Mouse (Mus musculus) myocyte (in vitro differentiated cells): ENCODE measurements around the gene Snap47. TPM values are rescaled to one million over a fixed set of nuclear protein-coding genes. Genes with fewer than 3 reads are reported as not detected.
"Not testable (repeated sequence)": the region's sequence is repeated elsewhere in the genome, so short reads cannot be mapped to it uniquely, and the experiment has no call there.

Experiments used
- H3K27me3 ChIP-seq: one replicate; pipeline ENCODE4 v1.6.1; 2011; ENCODE audit not compliant: control insufficient read depth, insufficient read depth, insufficient read length
- H3K36me3 ChIP-seq: one replicate; pipeline ENCODE4 v1.6.1; 2011; ENCODE audit not compliant: control insufficient read depth, insufficient read depth
- H3K4me2 ChIP-seq: one replicate; pipeline ENCODE4 v1.6.1; 2011; ENCODE audit warnings: low read depth, control low read depth
- H3K4me3 ChIP-seq: one replicate; pipeline ENCODE4 v1.5.1; 2011; ENCODE audit warnings: mild to moderate bottlenecking, control low read depth, moderate library complexity
- H3K79me2 ChIP-seq: one replicate; pipeline ENCODE4 v1.6.1; 2011; ENCODE audit not compliant: control insufficient read depth, insufficient read depth
- H3ac ChIP-seq: one replicate; pipeline ENCODE4 v1.6.1; 2011; ENCODE audit not compliant: control insufficient read depth, insufficient read length
- CEBPB ChIP-seq: IDR thresholded peaks from 2 replicates; pipeline ENCODE4 v1.6.1; 2011; ENCODE audit warnings: mild to moderate bottlenecking, moderate library complexity; ENCODE audit not compliant: poor library complexity, insufficient read depth, severe bottlenecking
- E2F4 ChIP-seq: IDR thresholded peaks from one replicate; pipeline ENCODE4 v1.6.1; 2011; ENCODE audit warnings: mild to moderate bottlenecking, control low read depth, moderate library complexity; ENCODE audit not compliant: insufficient read depth
- MAX ChIP-seq: IDR thresholded peaks from one replicate; pipeline ENCODE4 v1.6.1; 2011; ENCODE audit warnings: low read depth, mild to moderate bottlenecking, control low read depth
- MYOD1 ChIP-seq, 3 experiments: IDR thresholded peaks; one replicate each; pipeline ENCODE4 v1.6.1; 2011; ENCODE audit warnings: control low read depth in 2 of 3, low read depth in 2 of 3, mild to moderate bottlenecking in 2 of 3, moderate library complexity in 1 of 3; ENCODE audit not compliant: insufficient read length in 2 of 3, control insufficient read depth in 1 of 3
- MYOG ChIP-seq, 3 experiments: IDR thresholded peaks; one replicate each; pipeline ENCODE4 v1.6.1; 2011; ENCODE audit warnings: control low read depth in 2 of 3, low read depth in 2 of 3, mild to moderate bottlenecking in 2 of 3; ENCODE audit not compliant: insufficient read length in 2 of 3, control insufficient read depth in 1 of 3, insufficient read depth in 1 of 3
- POLR2A ChIP-seq: IDR thresholded peaks from one replicate; pipeline ENCODE4 v1.6.1; 2011; ENCODE audit warnings: low read depth, mild to moderate bottlenecking, control low read depth, moderate library complexity; ENCODE audit not compliant: insufficient read length
- POLR2AphosphoS2 ChIP-seq: IDR thresholded peaks from one replicate; pipeline ENCODE4 v1.6.1; 2011; ENCODE audit warnings: low read depth, control low read depth; ENCODE audit not compliant: insufficient read length
- REST ChIP-seq: IDR thresholded peaks from one replicate; pipeline ENCODE4 v1.6.1; 2011; ENCODE audit warnings: mild to moderate bottlenecking, control low read depth, moderate library complexity; ENCODE audit not compliant: insufficient read depth, insufficient read length
- SRF ChIP-seq: IDR thresholded peaks from one replicate; pipeline ENCODE4 v1.6.1; 2011; ENCODE audit warnings: low read depth; ENCODE audit not compliant: control insufficient read depth, insufficient read length
- TCF12 ChIP-seq: IDR thresholded peaks from one replicate; pipeline ENCODE4 v1.6.1; 2011; ENCODE audit warnings: mild to moderate bottlenecking, control low read depth; ENCODE audit not compliant: poor library complexity, insufficient read depth, severe bottlenecking
- TCF3 ChIP-seq: IDR thresholded peaks from one replicate; pipeline ENCODE4 v1.6.1; 2011; ENCODE audit warnings: low read depth, control low read depth; ENCODE audit not compliant: insufficient read length
- USF1 ChIP-seq: IDR thresholded peaks from one replicate; pipeline ENCODE4 v1.6.1; 2011; ENCODE audit warnings: low read depth, mild to moderate bottlenecking, control low read depth, moderate library complexity
- polyA plus RNA-seq: library from polyadenylated mRNA; unstranded; fragments of >200 nt; fragmentation: generic; extraction: Trizol; gene quantifications from one replicate; pipeline ENCODE4 v1.2.1, GENCODE M21; 2012; ENCODE audit warnings: missing spikeins

The Snap47 gene
- polyA plus RNA-seq, 1 experiment: 67.2 TPM

DNA sequence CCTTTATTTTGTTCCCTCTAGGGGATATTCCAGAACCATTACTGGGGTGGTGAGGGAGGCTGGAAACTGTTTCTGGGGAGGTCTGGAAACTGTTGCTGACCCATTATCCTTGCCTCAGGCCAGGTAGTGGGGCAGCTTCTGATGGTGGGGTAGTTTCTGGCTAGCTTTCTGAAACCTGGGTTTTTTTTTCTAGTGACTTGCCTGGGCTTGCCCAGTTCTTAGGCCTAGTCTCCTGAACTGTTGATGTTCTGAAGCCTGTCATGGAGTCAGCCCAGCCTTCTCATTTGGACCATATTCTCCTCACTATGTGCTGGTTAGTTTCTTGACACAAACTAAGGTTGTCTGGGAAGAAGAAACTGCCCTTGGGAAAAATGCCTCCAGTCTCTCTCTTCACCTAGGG lies 71.4 kb downstream of the Snap47 start:
- Histone ChIP-seq H3K79me2 (no peaks in the 10 kb centered on the region), H3ac (no peak overlapping the region), H3K4me2 (no peak overlapping the region), H3K27me3 (no peaks in the 10 kb centered on the region), H3K36me3 (no peaks in the 10 kb centered on the region), H3K4me3 (no peak overlapping the region)
- no peak for TF ChIP-seq TCF3

DNA sequence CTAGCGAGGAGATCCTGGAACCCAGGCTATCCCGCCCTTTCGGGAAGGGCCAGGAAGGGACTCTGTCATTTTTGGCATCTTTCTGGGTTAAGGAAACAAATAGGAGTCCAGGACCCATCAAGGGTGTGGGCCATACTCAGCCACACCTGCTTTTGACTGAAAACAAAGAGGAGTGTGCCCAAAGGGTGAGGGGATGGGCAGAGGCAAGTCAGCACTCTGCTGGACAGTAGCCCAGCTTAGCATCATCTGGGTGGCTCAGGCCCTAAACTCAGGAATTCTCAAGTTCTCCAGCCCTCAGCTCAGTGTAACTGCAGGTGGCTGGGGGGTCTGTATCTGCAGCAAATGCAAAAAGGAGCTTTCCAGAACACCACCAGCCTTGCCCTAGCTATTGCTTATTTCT lies 73.0 kb downstream of the Snap47 start:
- peaks cover 5% of the 10 kb centered on the region for H3K27me3 ChIP-seq
- H3ac ChIP-seq: no peak overlapping the region
- no peaks in the 10 kb centered on the region for H3K36me3 ChIP-seq
- TF ChIP-seq POLR2A (no peak), MAX (no peak), MYOD1 (IDR thresholded peaks at IDR 0.05; ENCODE audit: control insufficient read depth in 1 of 3, insufficient read length in 2 of 3, low read depth in 2 of 3) (no peak), POLR2AphosphoS2 (no peak), REST (no peak), TCF12 (no peak), MYOG (IDR thresholded peaks at IDR 0.05; ENCODE audit: control insufficient read depth in 1 of 3, insufficient read depth in 1 of 3, insufficient read length in 2 of 3, low read depth in 2 of 3) (no peak)
- no peak overlapping the region for H3K4me2 ChIP-seq
- H3K4me3 ChIP-seq: no peak overlapping the region
- H3K79me2 ChIP-seq: no peaks in the 10 kb centered on the region

GRCm38 (mm10) chr11:59375475-59375874 lies 75.5 kb downstream of the Snap47 start, which contains the start of gene Prss38:
Prss38 (minus strand) TSS chr11:59375657.
- no peak within 1 kb of the TSS for H3K4me3 ChIP-seq
- TF ChIP-seq POLR2AphosphoS2 (no peak), E2F4 (no peak), MYOD1 (IDR thresholded peaks at IDR 0.05; ENCODE audit: control insufficient read depth in 1 of 3, insufficient read length in 2 of 3, low read depth in 2 of 3) (no peak), SRF (no peak), USF1 (no peak), TCF12 (no peak), REST (no peak), TCF3 (no peak)
- peaks cover 18% of the 10 kb centered on the region for H3K27me3 ChIP-seq
- no peak within 1 kb of the TSS for H3K4me2 ChIP-seq
- H3ac ChIP-seq: no peak within 1 kb of the TSS
- no peaks in the 10 kb centered on the region for H3K36me3 ChIP-seq
- H3K79me2 ChIP-seq: no peaks in the 10 kb centered on the region

DNA sequence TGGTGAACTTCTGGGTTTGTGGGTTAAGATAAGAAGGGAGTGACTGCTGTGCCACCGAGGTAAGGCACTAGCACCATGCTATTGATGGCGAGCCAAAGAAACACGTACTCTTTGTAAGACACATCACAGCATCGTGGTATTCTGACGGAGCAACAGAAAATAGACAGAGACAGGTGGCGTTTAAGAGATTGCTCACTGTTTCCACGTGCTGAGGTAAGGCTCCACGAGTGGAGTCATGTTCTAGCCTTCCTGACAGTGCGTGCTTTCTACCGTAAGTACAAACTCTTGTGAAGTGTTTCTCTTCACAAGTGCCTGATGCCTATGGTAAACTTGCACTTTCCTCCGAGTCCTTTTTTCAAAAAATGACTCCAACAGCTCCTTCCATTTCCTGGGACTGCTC lies 81.1 kb downstream of the Snap47 start:
- Histone ChIP-seq H3K4me3 (no peak overlapping the region), H3K36me3 (no peaks in the 10 kb centered on the region), H3K27me3 (peaks cover 18% of the 10 kb centered on the region), H3K4me2 (no peak overlapping the region), H3ac (no peak overlapping the region), H3K79me2 (no peaks in the 10 kb centered on the region)
- no peak for TF ChIP-seq POLR2A
- TF ChIP-seq MYOD1 (IDR thresholded peaks at IDR 0.05; ENCODE audit: control insufficient read depth in 1 of 3, insufficient read length in 2 of 3, low read depth in 2 of 3): peak in 1 of 3 experiments; percentile 44

DNA sequence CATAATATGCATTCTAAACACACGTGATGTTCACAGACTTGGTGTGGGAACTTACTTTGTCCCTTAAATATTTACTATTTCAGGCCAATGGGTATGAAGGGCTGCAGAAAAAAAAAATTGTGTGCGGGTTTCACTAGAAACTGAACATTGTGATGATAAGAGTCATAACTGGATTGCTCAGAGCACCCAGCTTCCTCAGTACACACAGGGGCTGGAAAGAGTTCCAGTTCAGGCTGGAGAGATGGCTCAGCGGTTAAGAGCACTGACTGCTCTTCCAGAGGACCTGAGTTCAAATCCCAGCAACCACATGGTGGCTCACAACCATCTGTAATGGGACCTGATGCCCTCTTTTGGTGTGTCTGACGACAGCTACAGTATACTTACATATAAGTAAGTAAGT lies 83.0 kb downstream of the Snap47 start:
- H3K4me3 ChIP-seq, H3K4me2 ChIP-seq, H3K36me3 ChIP-seq, H3K79me2 ChIP-seq, H3ac ChIP-seq: not testable (repeated sequence)
- H3K27me3 ChIP-seq: peaks cover 13% of the 10 kb centered on the region

- Histone ChIP-seq H3K4me2 (no peak overlapping the region), H3ac (no peak overlapping the region), H3K27me3 (peaks cover 4% of the 10 kb centered on the region), H3K4me3 (no peak overlapping the region), H3K36me3 (no peaks in the 10 kb centered on the region), H3K79me2 (no peaks in the 10 kb centered on the region)
- TF ChIP-seq E2F4: no peak
- no peak for TF ChIP-seq POLR2A
- no peak for TF ChIP-seq MYOD1 (IDR thresholded peaks at IDR 0.05; ENCODE audit: control insufficient read depth in 1 of 3, insufficient read length in 2 of 3, low read depth in 2 of 3)
- TF ChIP-seq USF1: no peak
- no peak for TF ChIP-seq TCF3
- TF ChIP-seq CEBPB: no peak
- TF ChIP-seq SRF: no peak
- TF ChIP-seq MYOG (IDR thresholded peaks at IDR 0.05; ENCODE audit: control insufficient read depth in 1 of 3, insufficient read depth in 1 of 3, insufficient read length in 2 of 3, low read depth in 2 of 3): no peak
- no peak for TF ChIP-seq TCF12
- TF ChIP-seq REST: no peak
- TF ChIP-seq MAX: no peak
- TF ChIP-seq POLR2AphosphoS2: no peak
These were observed 84.4 kb downstream of the Snap47 start for GRCm38 (mm10) chr11:59366633-59367032.
